18 mouse cellular contexts compared by ENCODE assay signal in genomic region chr4:34264431-34264830, GRCm38 (mm10).
"Had no signal": no experiment of that assay in that cellular context is flagged by ENCODE, and none has a peak within 500 bp of the region (broad histone marks: within the 10 kb centered on the region; RNA-seq: fewer than 3 reads in every experiment).

No protein-coding gene starts in this region.

- H3K4me3 ChIP-seq: midbrain, embryonic 10.5 days; midbrain, embryonic 12.5 days; myocyte; neural tube, embryonic 13.5 days; neural tube, embryonic 15.5 days had no signal

- DNase-seq: lung, embryonic 14.5 days; lung, postnatal 10 days; lung, postnatal 4 days; midbrain, embryonic 14.5 days; retina, postnatal 1 day; right cerebral cortex, adult 18-20 months; right cerebral cortex, postnatal 25 days; right cerebral cortex, postnatal 4 days; spleen, adult 18-20 months; thymus, adult 18-20 months; thymus, postnatal 14 days; thymus, postnatal 36 days had no signal

- H3K27ac ChIP-seq: midbrain, embryonic 10.5 days; midbrain, embryonic 12.5 days; neural tube, embryonic 13.5 days; neural tube, embryonic 15.5 days had no signal

- H3K36me3 ChIP-seq: midbrain, embryonic 10.5 days; midbrain, embryonic 12.5 days; neural tube, embryonic 13.5 days; neural tube, embryonic 15.5 days had no signal

- H3K4me1 ChIP-seq: midbrain, embryonic 10.5 days; midbrain, embryonic 12.5 days; neural tube, embryonic 13.5 days; neural tube, embryonic 15.5 days had no signal

- ATAC-seq: midbrain, embryonic 16.5 days had no signal

- H3K9ac ChIP-seq: lung, embryonic 14.5 days; midbrain, embryonic 12.5 days; neural tube, embryonic 13.5 days; neural tube, embryonic 15.5 days had no signal

- H3K27me3 ChIP-seq: midbrain, embryonic 12.5 days; neural tube, embryonic 13.5 days; neural tube, embryonic 15.5 days had no signal

- H3K4me2 ChIP-seq: lung, embryonic 14.5 days; midbrain, embryonic 12.5 days; neural tube, embryonic 13.5 days; neural tube, embryonic 15.5 days had no signal

- H3K9me3 ChIP-seq: midbrain, embryonic 10.5 days; midbrain, embryonic 12.5 days; neural tube, embryonic 13.5 days; neural tube, embryonic 15.5 days had no signal
